Mouse (Mus musculus): ENCODE results near the gene 2610301B20Rik.

- TF ChIP-seq GATA1 (IDR thresholded peaks at IDR 0.05; ENCODE audit: low read length), result no peak
- no peak for TF ChIP-seq TAL1 (IDR thresholded peaks at IDR 0.05; ENCODE audit: low read length)
Observed at GRCm38 (mm10) chr4:10932091-10932745, 57.9 kb downstream of the 2610301B20Rik start.
